8 mouse cellular contexts compared by ENCODE assay signal in genomic region chr19:6920741-6921636, GRCm38 (mm10). TPM values are rescaled to one million over a fixed set of nuclear protein-coding genes. Genes with fewer than 3 reads are reported as not detected.
DNase-seq lines count a peak whose midpoint lies in the region; ATAC-seq and TF ChIP-seq lines count a peak whose summit lies in the region.

No protein-coding gene starts in this region.

- TF ChIP-seq CTCF in thymus, adult 2 months (IDR thresholded peaks at IDR 0.05; ENCODE audit: borderline replicate concordance, control insufficient read depth, extremely low read depth, insufficient read depth, low read length, poor library complexity), result no peak

- peak; percentile 87 for DNase-seq in cerebellum, adult 11-12 months
- DNase-seq in cerebellum, postnatal 4 days (ENCODE audit: low spot score in 2 of 2), result no peak
- DNase-seq in ES-CJ7 (ENCODE audit: low read depth, low spot score), result peak; percentile 85
- peak; percentile 52 for DNase-seq in embryonic facial prominence, embryonic 11.5 days (ENCODE audit: low spot score)
- peak; percentile 74 for DNase-seq in thymus, adult 2 months

- peak overlapping the region; percentile 60 for H3K27ac ChIP-seq in embryonic facial prominence, embryonic 11.5 days (replicated peaks; ENCODE audit: low read depth, low read length)
- H3K27ac ChIP-seq in heart, embryonic 15.5 days, result peak overlapping the region; percentile 96
- peak overlapping the region; percentile 22; the same call in 1 of the 2 replicates for H3K27ac ChIP-seq in limb, embryonic 13.5 days
- peak overlapping the region; percentile 83 for H3K27ac ChIP-seq in midbrain, embryonic 15.5 days
- no peak overlapping the region for H3K27ac ChIP-seq in thymus, adult 2 months (ENCODE audit: control insufficient read depth, insufficient read depth, low read length)

- peak overlapping the region; percentile 66 for H3K4me3 ChIP-seq in embryonic facial prominence, embryonic 11.5 days (ENCODE audit: low read depth, low read length)
- H3K4me3 ChIP-seq in heart, embryonic 15.5 days, result peak overlapping the region; percentile 80
- H3K4me3 ChIP-seq in limb, embryonic 13.5 days, result peak overlapping the region; percentile 78
- H3K4me3 ChIP-seq in midbrain, embryonic 15.5 days, result peak overlapping the region; percentile 83
- peak overlapping the region; percentile 55 for H3K4me3 ChIP-seq in thymus, adult 2 months (ENCODE audit: control insufficient read depth, insufficient read depth, low read length)

- H3K4me1 ChIP-seq in embryonic facial prominence, embryonic 11.5 days (ENCODE audit: control insufficient read depth, insufficient read depth, low read length), result peaks cover 6% of the 10 kb centered on the region; the same call in 1 of the 2 replicates
- peaks cover 48% of the 10 kb centered on the region for H3K4me1 ChIP-seq in heart, embryonic 15.5 days (replicated peaks)
- peaks cover 33% of the 10 kb centered on the region for H3K4me1 ChIP-seq in limb, embryonic 13.5 days
- H3K4me1 ChIP-seq in midbrain, embryonic 15.5 days, result peaks cover 32% of the 10 kb centered on the region
- H3K4me1 ChIP-seq in thymus, adult 2 months (replicated peaks; ENCODE audit: control insufficient read depth, insufficient read depth, low read length), result peaks cover 30% of the 10 kb centered on the region

- H3K9me3 ChIP-seq in embryonic facial prominence, embryonic 11.5 days (replicated peaks; ENCODE audit: control insufficient read depth, low read length), result no peaks in the 10 kb centered on the region
- no peaks in the 10 kb centered on the region for H3K9me3 ChIP-seq in heart, embryonic 15.5 days (replicated peaks)
- no peaks in the 10 kb centered on the region for H3K9me3 ChIP-seq in limb, embryonic 13.5 days
- H3K9me3 ChIP-seq in midbrain, embryonic 15.5 days, result no peaks in the 10 kb centered on the region

- ATAC-seq in embryonic facial prominence, embryonic 11.5 days (replicated peaks; ENCODE audit: insufficient number of reproducible peaks, low FRiP score, low TSS enrichment, low read depth), result no peak; the same call in 1 of the 2 replicates
- ATAC-seq in heart, embryonic 15.5 days (replicated peaks; ENCODE audit: insufficient number of reproducible peaks, insufficient read depth, low FRiP score, low read depth), result no peak; the same call in 1 of the 2 replicates
- no peak for ATAC-seq in limb, embryonic 13.5 days (ENCODE audit: low FRiP score, low read depth)
- peak; percentile 31 for ATAC-seq in midbrain, embryonic 15.5 days (replicated peaks)

- no peak for TF ChIP-seq POLR2A in thymus, adult 2 months (IDR thresholded peaks at IDR 0.05; ENCODE audit: control insufficient read depth, extremely low read depth, insufficient read depth, low read length, poor library complexity)

- 2% methylated on average over 42 of the region's 48 CpGs for WGBS in embryonic facial prominence, embryonic 11.5 days
- 1% methylated on average over 45 of the region's 48 CpGs for WGBS in heart, embryonic 15.5 days
- 2% methylated on average over 47 of the region's 48 CpGs for WGBS in limb, embryonic 13.5 days
- 1% methylated on average over 48 of the region's 48 CpGs for WGBS in midbrain, embryonic 15.5 days
- 1% methylated on average over 48 of the region's 48 CpGs for whole genome bisulfite sequencing in thymus, adult 2 months

- H3K4me2 ChIP-seq in embryonic facial prominence, embryonic 11.5 days (ENCODE audit: low read depth, low read length), result peak overlapping the region; percentile 88
- peak overlapping the region; percentile 85 for H3K4me2 ChIP-seq in heart, embryonic 15.5 days
- H3K4me2 ChIP-seq in limb, embryonic 13.5 days (replicated peaks), result peak overlapping the region; percentile 92
- H3K4me2 ChIP-seq in midbrain, embryonic 15.5 days, result peak overlapping the region; percentile 96

- H3K9ac ChIP-seq in embryonic facial prominence, embryonic 11.5 days (replicated peaks; ENCODE audit: low read length), result peak overlapping the region; percentile 67
- peak overlapping the region; percentile 90 for H3K9ac ChIP-seq in heart, embryonic 15.5 days
- peak overlapping the region; percentile 74 for H3K9ac ChIP-seq in limb, embryonic 13.5 days
- peak overlapping the region; percentile 94 for H3K9ac ChIP-seq in midbrain, embryonic 15.5 days

- H3K36me3 ChIP-seq in embryonic facial prominence, embryonic 11.5 days (replicated peaks; ENCODE audit: control insufficient read depth, insufficient read depth, low read depth, low read length), result no peaks in the 10 kb centered on the region
- 0 out of 2 replicates have a peak, but pooled peaks cover 7% of the 10 kb centered on the region for H3K36me3 ChIP-seq in heart, embryonic 15.5 days
- H3K36me3 ChIP-seq in limb, embryonic 13.5 days, result no peaks in the 10 kb centered on the region
- H3K36me3 ChIP-seq in midbrain, embryonic 15.5 days (replicated peaks), result no peaks in the 10 kb centered on the region
- H3K36me3 ChIP-seq in thymus, adult 2 months (ENCODE audit: control insufficient read depth, insufficient read depth, low read length), result no peaks in the 10 kb centered on the region

- peaks cover 24% of the 10 kb centered on the region for H3K27me3 ChIP-seq in embryonic facial prominence, embryonic 11.5 days (ENCODE audit: control insufficient read depth, insufficient read depth, low read length)
- peaks cover 23% of the 10 kb centered on the region for H3K27me3 ChIP-seq in heart, embryonic 15.5 days
- H3K27me3 ChIP-seq in limb, embryonic 13.5 days, result peaks cover 36% of the 10 kb centered on the region
- H3K27me3 ChIP-seq in midbrain, embryonic 15.5 days (replicated peaks), result peaks cover 33% of the 10 kb centered on the region
- peaks cover 15% of the 10 kb centered on the region; the same call in 1 of the 2 replicates for H3K27me3 ChIP-seq in thymus, adult 2 months (ENCODE audit: control insufficient read depth, insufficient read depth, low read length)

RNA-seq across cellular contexts. Expression of gene Esrra, which starts 0.6 kb away (rescaled TPM):
- polyA plus RNA-seq in embryonic facial prominence, embryonic 11.5 days (2014; fragmentation: Nextera tagmentation; extraction: Ambion mirVana), result 2.7 and 3.3 TPM in 2 replicates
- polyA plus RNA-seq in heart, embryonic 15.5 days (2015; fragmentation: Nextera tagmentation; extraction: Ambion mirVana), result 36.9 and 39.3 TPM in 2 replicates
- polyA plus RNA-seq in limb, embryonic 13.5 days (2015; fragmentation: Nextera tagmentation; extraction: Ambion mirVana), result 8.3 and 8.5 TPM in 2 replicates
- polyA plus RNA-seq in midbrain, embryonic 15.5 days (2015; fragmentation: Nextera tagmentation; extraction: Ambion mirVana), result 16.2 and 18.9 TPM in 2 replicates
- 67.9 and 77.4 TPM in 2 replicates for polyA plus RNA-seq in thymus, adult 2 months (2012; rRNA removed)

RNA-seq across cellular contexts. Expression of gene Catsperz, which starts 4.2 kb away (rescaled TPM):
- 1.0 and 1.9 TPM in 2 replicates for polyA plus RNA-seq in embryonic facial prominence, embryonic 11.5 days (2014; fragmentation: Nextera tagmentation; extraction: Ambion mirVana)
- polyA plus RNA-seq in heart, embryonic 15.5 days (2015; fragmentation: Nextera tagmentation; extraction: Ambion mirVana), result 1.9 and 3.4 TPM in 2 replicates
- 2.2 and 3.0 TPM in 2 replicates for polyA plus RNA-seq in limb, embryonic 13.5 days (2015; fragmentation: Nextera tagmentation; extraction: Ambion mirVana)
- 1.1 and 1.3 TPM in 2 replicates for polyA plus RNA-seq in midbrain, embryonic 15.5 days (2015; fragmentation: Nextera tagmentation; extraction: Ambion mirVana)
- polyA plus RNA-seq in thymus, adult 2 months (2012; rRNA removed), result 3.7 and 5.2 TPM in 2 replicates

RNA-seq across cellular contexts. Expression of gene Prdx5, which starts 11.1 kb away (rescaled TPM):
- 110 and 128 TPM in 2 replicates for polyA plus RNA-seq in embryonic facial prominence, embryonic 11.5 days (2014; fragmentation: Nextera tagmentation; extraction: Ambion mirVana)
- 302 and 344 TPM in 2 replicates for polyA plus RNA-seq in heart, embryonic 15.5 days (2015; fragmentation: Nextera tagmentation; extraction: Ambion mirVana)
- 223 and 235 TPM in 2 replicates for polyA plus RNA-seq in limb, embryonic 13.5 days (2015; fragmentation: Nextera tagmentation; extraction: Ambion mirVana)
- polyA plus RNA-seq in midbrain, embryonic 15.5 days (2015; fragmentation: Nextera tagmentation; extraction: Ambion mirVana), result 325 and 351 TPM in 2 replicates
- polyA plus RNA-seq in thymus, adult 2 months (2012; rRNA removed), result 99.4 and 133 TPM in 2 replicates

RNA-seq across cellular contexts. Expression of gene Trmt112, which starts 11.5 kb away (rescaled TPM):
- polyA plus RNA-seq in embryonic facial prominence, embryonic 11.5 days (2014; fragmentation: Nextera tagmentation; extraction: Ambion mirVana), result 159 and 166 TPM in 2 replicates
- polyA plus RNA-seq in heart, embryonic 15.5 days (2015; fragmentation: Nextera tagmentation; extraction: Ambion mirVana), result 72.8 and 80.1 TPM in 2 replicates
- polyA plus RNA-seq in limb, embryonic 13.5 days (2015; fragmentation: Nextera tagmentation; extraction: Ambion mirVana), result 165 and 176 TPM in 2 replicates
- 101 and 105 TPM in 2 replicates for polyA plus RNA-seq in midbrain, embryonic 15.5 days (2015; fragmentation: Nextera tagmentation; extraction: Ambion mirVana)
- polyA plus RNA-seq in thymus, adult 2 months (2012; rRNA removed), result 183 and 203 TPM in 2 replicates

RNA-seq across cellular contexts. Expression of gene Kcnk4, which starts 13.3 kb away (rescaled TPM):
- 0.26 and 0.32 TPM in 2 replicates for polyA plus RNA-seq in embryonic facial prominence, embryonic 11.5 days (2014; fragmentation: Nextera tagmentation; extraction: Ambion mirVana)
- polyA plus RNA-seq in heart, embryonic 15.5 days (2015; fragmentation: Nextera tagmentation; extraction: Ambion mirVana), result 0.14 and 1.1 TPM in 2 replicates
- polyA plus RNA-seq in limb, embryonic 13.5 days (2015; fragmentation: Nextera tagmentation; extraction: Ambion mirVana), result 0.49 and 0.85 TPM in 2 replicates
- polyA plus RNA-seq in midbrain, embryonic 15.5 days (2015; fragmentation: Nextera tagmentation; extraction: Ambion mirVana), result 4.7 and 5.0 TPM in 2 replicates
- 1.5 and 1.8 TPM in 2 replicates for polyA plus RNA-seq in thymus, adult 2 months (2012; rRNA removed)

Comparison
In these comparisons a context has a peak if more than half of its experiments do, and no peak if none do; other contexts are left out.
1. DNase-seq: peak in cerebellum, adult 11-12 months (single experiment), ES-CJ7 (single experiment), embryonic facial prominence, embryonic 11.5 days (single experiment) and thymus, adult 2 months (single experiment); none in cerebellum, postnatal 4 days (0 of 2).
2. Peak in every context shown above with its lines, with median percentiles within 50 percentile points of each other: H3K4me2 ChIP-seq, H3K4me3 ChIP-seq and H3K9ac ChIP-seq.